Mouse (Mus musculus) cerebellum, adult 18-20 months (tissue): ENCODE measurements around the gene BC016579.

Experiments used
- DNase-seq, 2 experiments: peaks; one replicate each; pipeline ENCODE4 v3.0.0; 2021

BC016579 gene

DNA sequence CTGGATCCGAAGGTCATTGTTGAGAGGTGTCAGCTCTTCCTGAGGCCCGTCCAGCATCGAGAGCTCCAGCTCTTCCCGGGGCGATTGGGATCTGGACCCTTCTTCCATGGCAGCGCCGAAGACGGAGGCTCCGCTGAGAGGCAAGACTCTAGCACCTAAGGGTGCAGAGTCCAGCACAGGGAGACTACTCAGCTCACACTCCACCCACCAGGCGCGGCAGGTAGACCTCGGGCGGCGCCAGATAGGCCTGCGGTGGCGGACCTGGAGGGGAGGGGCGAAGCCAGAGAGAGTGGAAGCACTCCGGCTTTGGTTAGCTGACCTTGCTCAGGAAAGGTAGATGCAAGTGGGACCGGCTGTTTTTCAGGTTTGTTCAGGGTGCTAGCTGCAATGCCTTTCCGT lies at the start of gene BC016579:
TSS of gene BC016579 (minus strand) at position 135 of the 399 bp plus-strand sequence.
- peak; percentile 35 to 44 for DNase-seq

DNA sequence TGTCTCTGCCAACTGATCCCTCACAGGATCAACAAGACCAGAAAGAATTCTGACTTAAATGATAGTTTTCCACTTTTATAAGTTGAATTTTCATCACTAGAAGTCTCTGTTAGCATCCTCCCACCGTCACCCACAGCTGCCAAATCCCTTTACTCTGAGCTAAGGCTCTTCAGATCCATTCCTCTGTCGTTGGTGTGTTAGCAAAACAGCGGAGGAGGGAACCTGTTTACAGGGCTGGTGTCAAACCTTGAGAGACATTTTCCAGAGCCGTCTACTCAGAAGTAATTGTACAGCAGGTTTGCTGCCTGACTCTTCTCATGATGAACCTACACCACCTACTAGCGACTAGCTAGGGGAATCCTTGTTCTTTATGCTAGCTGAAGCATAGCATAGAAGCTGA lies 45.4 kb upstream of the BC016579 start:
- no peak for DNase-seq

DNA sequence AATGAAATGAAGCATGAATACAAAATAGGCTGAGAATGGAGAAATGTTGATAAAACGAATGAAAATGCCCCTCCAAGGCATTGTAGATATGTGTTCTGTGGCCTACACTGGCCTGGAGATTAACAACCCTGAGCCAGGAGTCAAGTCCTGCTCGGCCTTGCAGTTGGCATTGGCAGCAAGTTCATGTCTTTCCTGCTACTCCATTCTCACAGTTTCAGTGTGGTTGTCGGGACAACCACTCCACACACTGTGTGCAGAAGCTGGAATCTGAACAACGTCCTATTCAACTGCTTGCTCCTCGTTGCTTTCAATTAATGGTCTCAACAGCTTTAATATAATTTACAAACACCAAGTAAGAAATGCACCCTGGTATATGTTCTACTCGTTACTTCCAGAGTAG lies 44.1 kb upstream of the BC016579 start:
- DNase-seq = no peak

DNA sequence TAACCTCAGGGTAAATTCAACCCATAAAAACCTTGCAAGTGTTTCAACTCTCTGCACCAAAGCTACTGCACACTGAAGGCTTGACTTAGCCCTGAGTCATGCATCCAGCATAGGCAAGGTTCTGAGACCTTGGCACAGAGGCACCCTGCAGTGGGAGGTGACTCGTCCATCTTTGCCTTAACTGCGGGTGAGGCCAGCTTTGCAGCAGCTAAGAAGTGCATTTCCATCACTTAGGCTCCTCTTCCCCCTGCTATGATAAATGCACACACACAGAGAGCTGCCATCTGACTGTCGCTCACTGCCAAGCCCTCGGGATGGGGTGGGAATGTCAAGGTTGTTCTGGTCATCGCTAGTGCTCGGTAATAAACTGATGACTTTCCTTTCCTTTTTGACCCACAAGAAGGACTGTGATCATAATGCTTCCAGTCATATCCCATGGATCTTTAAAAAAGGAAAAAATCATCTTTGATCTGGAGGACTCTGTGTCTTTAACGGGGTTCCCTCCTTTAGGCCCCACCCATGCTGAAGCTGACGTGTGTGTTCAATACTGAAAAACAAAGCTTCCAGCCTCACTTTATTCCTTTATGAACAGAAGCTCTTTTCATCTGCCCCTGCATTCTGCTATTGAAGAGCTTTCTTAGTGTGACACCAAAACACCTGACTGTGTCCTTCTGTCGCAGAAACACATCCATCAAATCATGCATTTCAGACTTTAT lies 41.7 kb upstream of the BC016579 start:
- DNase-seq = peak; percentile 48 to 55

DNA sequence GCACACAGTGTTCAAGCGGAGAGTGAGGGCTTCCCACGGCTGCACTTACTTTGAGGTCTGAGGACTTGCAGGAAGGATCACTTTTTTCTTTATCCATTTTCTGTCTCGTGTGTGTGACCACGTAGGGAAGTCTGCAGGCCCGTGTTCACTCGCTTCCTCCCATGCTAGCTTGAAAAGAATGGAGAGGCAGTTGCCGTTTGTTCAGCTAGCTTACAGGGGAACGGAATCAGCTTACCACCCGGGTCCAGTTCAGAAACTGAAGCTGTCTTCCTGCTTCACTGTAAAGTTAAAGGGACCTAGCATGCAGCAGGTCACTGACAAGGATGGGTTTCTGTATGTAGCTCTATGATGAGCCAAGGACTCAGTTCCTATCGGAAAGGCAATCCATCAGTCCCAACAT lies 39.7 kb upstream of the BC016579 start, which contains the start of gene Tmprss7:
TSS of gene Tmprss7 (minus strand) at position 101 of the 400 bp plus-strand sequence.
- DNase-seq = no peak

GRCm38 (mm10) chr16:45692851-45693250 lies 39.0 kb upstream of the BC016579 start:
- DNase-seq = no peak

DNA sequence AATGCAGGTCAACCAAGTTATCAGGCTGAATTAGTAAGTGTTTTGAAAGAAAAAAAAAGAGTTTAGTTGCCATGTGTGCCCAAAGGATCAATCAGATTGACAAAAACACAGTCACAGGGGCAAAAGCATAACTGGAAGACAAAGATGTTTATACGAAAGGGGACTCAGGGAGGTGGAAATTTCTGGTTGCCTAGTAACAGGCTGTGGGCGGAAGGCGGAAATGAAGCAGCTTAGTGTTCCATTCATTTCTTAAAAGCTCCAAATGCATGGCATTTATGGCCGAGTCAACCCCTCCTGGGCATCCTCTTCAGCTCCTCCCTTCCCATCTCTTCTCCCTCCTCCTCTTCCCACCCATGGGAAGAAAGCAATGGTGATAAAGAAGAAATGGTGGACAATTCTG lies 36.3 kb upstream of the BC016579 start:
- no peak for DNase-seq

- peak; percentile 76 to 86 for DNase-seq
Measured at GRCm38 (mm10) chr16:45686833-45687232, 33.0 kb upstream of the BC016579 start.

DNA sequence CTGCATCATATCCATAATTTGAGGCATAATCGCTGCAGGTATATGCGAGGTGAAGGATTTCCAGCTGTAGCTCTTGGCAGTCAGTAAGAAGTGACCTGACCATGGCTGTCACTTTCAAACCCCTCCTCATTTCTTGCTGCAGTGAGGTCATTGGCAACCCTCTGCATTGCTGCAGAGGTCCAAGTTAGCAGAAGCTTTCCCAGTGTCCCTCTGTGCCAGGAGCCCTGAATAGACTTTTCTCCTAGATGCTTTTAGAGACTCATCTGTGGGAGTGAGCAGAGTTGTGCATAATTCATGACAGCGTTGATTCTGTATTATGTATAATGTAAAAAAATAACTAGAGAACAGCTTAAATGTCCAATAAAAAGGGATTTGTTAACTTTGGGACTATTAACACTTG lies 31.4 kb upstream of the BC016579 start:
- no peak for DNase-seq

- peak; percentile 85 to 89 for DNase-seq
Measured at GRCm38 (mm10) chr16:45684815-45685214, 30.9 kb upstream of the BC016579 start.

GRCm38 (mm10) chr16:45676462-45676861 lies 22.6 kb upstream of the BC016579 start:
- DNase-seq = peak in 1 of 2 experiments; percentile 28

DNA sequence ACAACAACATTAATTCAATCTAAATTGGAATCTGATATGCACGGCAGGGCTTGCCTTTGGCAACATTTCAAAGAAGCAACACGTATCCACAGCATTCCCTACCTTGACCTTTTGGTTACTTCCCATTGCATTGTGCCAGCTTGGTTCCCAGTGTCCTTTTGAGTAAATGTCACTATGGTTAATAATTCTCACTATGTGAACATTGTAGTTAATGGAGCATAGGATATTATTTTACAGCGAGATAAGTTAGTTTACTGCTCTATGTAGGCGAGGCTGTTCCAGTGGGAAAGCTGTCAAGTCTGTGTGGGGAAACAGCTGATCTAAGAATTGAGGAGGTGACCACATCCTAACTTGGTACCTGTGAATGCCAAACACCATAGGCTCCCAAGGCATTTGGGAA lies 16.1 kb upstream of the BC016579 start:
- no peak for DNase-seq

- DNase-seq = no peak
Measured at GRCm38 (mm10) chr16:45668178-45668577, 14.3 kb upstream of the BC016579 start.

DNA sequence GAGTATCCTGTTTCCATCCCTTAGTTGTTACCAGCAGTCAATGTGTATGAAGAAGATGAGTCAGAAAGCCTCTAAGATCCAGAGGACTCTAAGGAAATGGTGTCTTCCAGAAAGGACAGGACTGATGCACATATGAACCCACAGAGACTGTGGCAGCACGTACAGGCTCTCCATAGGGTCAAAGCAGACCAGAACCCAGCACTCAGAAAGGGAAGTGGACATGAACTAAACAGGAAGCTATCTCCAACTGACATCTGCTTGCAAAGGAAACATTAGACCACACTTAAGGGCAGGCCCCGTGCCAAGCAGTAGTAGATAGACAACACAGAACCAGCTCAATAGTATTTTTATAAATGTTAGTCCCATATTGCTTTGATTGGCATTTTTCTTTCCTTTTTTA lies 12.3 kb upstream of the BC016579 start:
- DNase-seq = no peak

- no peak for DNase-seq
Measured at GRCm38 (mm10) chr16:45662381-45662780, 8.5 kb upstream of the BC016579 start.

GRCm38 (mm10) chr16:45659596-45659995 lies 5.7 kb upstream of the BC016579 start:
- DNase-seq = peak; percentile 56 to 67

DNA sequence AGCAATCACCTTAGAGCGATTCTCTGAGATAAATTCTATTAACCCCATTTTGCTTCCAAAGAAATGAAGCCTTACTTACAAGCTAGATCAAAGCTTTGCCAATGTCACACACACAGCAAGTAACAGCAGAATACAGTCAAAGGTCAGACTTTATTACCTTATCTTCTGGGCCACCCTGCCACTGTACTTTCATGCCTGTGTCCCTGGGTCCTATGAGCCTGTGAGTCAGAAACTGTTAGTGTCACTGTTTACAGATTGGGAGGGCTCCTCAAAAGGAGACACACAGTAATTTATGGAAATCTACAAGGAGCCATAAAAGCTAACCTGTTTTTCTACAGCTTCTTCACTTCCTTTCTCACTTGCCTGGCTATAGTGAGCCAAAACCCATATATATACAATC lies 4.4 kb upstream of the BC016579 start:
- DNase-seq = no peak

- DNase-seq = no peak
Measured at GRCm38 (mm10) chr16:45657574-45658159, 3.8 kb upstream of the BC016579 start.

DNA sequence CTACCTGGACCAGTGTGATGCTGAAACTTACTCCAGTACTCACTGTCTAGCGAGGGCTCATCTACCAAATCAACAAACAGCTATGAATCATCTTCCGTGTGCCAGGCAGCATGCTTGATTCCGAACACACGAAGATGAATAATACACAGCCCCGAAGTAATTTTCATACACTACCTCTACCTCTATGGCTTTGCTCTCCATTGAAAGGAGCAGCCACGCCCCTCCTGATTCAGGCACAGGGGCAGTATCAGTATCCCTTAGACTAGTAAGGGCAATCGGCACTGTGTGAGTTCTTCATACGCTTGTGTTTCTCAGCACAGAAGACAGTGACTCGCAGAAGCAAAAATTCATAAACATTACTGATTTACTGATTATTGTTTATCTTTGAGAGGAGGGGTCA lies 597 bp upstream of the BC016579 start:
- DNase-seq = no peak

DNA sequence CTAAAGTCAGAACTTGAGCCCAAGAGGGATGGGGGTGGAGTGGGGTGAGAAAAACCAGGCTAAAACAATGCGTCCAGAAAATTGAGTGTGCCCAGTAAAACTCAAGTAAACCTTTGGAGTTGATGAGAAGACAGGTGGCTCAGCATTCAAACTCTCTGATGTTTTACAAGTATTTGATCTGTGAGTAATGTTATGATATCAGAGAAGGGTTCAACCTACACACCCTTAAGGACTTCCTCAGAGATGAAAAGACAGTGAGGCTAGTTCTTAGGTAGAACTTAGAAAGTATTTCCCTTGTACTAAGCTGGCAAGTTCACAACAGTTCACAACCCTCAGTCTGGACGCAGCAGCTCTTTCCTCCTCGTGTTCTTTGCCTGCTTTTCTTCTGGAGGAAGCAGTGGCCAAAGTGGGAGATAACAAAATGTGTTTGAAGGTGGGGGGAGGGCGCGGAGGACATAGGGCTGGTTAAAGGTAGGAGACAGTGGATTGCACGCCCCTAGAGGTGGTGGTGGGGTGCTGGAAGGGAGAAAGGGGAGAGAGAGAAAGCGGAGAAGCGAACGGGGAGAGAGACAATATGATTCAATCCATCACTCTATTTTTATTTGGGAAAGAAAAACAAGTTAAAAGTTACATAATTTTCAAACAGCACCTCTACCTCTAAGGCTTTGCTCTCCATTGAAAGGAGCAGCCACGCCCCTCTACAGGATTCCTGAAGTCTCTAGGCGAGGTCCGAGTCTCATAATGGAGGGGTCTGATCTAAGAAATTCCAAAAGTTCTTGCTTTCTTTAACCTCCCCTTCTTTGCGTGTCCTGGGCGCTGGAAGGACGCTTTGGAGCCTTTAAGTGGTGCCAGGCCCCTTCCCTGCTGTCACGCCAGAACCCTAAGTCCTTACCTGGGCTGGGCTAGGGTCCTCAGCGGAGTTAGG lies 597 bp downstream of the BC016579 start:
- DNase-seq = no peak

DNA sequence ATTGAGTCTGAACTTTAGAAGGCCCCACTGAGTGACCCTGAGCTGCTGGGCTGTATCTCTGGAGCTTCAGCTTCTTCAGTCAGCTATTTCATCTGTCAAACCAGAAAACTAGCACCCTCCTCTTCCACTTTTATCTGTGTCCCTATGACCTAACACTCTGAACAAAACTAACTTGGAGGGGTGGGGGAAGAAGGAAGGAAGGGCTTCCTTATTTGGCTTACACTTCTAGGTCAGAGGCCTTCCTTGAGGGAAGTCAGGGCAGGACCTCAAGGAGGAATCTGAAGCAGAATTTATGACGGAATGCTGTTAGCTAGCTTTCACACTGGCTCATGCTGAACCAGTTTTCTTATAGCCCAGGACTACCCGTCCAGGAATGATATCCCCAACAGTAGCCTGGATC lies 2.4 kb downstream of the BC016579 start:
- DNase-seq = no peak

GRCm38 (mm10) chr16:45644380-45644779 lies 9.5 kb downstream of the BC016579 start:
- peak; percentile 35 to 63 for DNase-seq

- DNase-seq = no peak
Measured at GRCm38 (mm10) chr16:45643944-45644343, 9.9 kb downstream of the BC016579 start.

DNA sequence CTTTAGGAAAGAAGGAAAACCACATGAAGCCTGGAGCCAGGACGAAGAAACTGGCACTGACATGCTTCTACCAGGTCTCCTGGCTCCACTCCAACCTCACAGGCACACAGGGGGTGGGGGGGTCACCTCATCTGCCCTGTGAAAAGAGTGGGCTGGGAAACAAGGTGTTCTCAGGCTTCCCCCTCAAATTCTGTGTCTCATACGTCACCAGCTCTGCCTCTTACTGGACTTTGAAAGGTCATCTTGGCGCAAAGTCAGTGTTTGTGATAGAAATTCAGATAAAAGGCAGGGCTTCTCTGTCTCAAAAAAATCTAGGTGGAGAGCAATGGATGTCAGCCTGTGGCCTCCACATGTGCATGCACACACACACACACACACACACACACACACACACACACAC lies 12.6 kb downstream of the BC016579 start:
- DNase-seq = no peak
